Mouse (Mus musculus): ENCODE results near the gene Zfp507.

- no peak for TF ChIP-seq POLR2A (IDR thresholded peaks at IDR 0.05; ENCODE audit: control insufficient read depth, low read depth, low read length)
- TF ChIP-seq CTCF (IDR thresholded peaks at IDR 0.05; ENCODE audit: control insufficient read depth, insufficient read depth, insufficient replicate concordance, low read depth, low read length): peak; percentile 34; the same call in 1 of the 2 replicates
Measured at GRCm38 (mm10) chr7:35759602-35760001, 43.2 kb downstream of the Zfp507 start.
